Mouse (Mus musculus) adrenal gland, adult 18-20 months (tissue): ENCODE measurements around the gene Hoxc5. TPM values are rescaled to one million over a fixed set of nuclear protein-coding genes. Genes with fewer than 3 reads are reported as not detected.

Experiments used
- DNase-seq, 2 experiments: peaks; one replicate each; pipeline ENCODE4 v3.0.0; 2021 to 2022; ENCODE audit warnings: low spot score in 2 of 2
- microRNA-seq, 2 experiments: library from miRNA; unstranded; fragments of <30 nt; microRNA quantifications; one replicate each; pipeline ENCODE4 v1.2.0; 2021; ENCODE audit warnings: borderline number of aligned reads in 2 of 2
- total RNA-seq, 2 experiments: library from RNA; stranded (reverse); gene quantifications; 1 replicate in 1 of 2; 2 replicates in 1 of 2; pipeline ENCODE4 v1.2.3; 2021

Gene Hoxc5
- total RNA-seq, 2 experiments from 2014 or later = 7.0 to 7.5 TPM

GRCm38 (mm10) chr15:103065642-103066041, 98.4 kb downstream of the Hoxc5 start:
- DNase-seq = no peak

Small RNA genes lying within 50 kb of the gene (microRNA-seq; reads per million reads assigned to microRNA genes)
- gene Mir196a-2 (151 to 175 reads per million in 2 experiments), gene Mir615 (2,188 to 3,064 reads per million in 2 experiments)

Other genes starting within 250 kb of the Hoxc5 start
- gene Calcoco1, start 245.3 kb upstream of the Hoxc5 start, total RNA-seq = 100 to 1,000 TPM in 1 of 2 experiments, 10 to 100 TPM in 1; 95.4 to 106 TPM
- not detected for gene Hoxc13, start 46.3 kb upstream of the Hoxc5 start, total RNA-seq
- not detected for gene Hoxc12, start 30.7 kb upstream of the Hoxc5 start, total RNA-seq
- gene Hoxc11, start 13.0 kb upstream of the Hoxc5 start, total RNA-seq = not detected
- gene Hoxc10, start 647 bp upstream of the Hoxc5 start, total RNA-seq = under 1 TPM; 0.20 to 0.67 TPM
- gene Hoxc9, start 9.0 kb downstream of the Hoxc5 start, total RNA-seq = 1 to 10 TPM in 1 of 2 experiments, under 1 TPM in 1; 0.66 to 1.4 TPM
- 10 to 100 TPM; 30.8 to 34.8 TPM for gene Hoxc8, start 23.2 kb downstream of the Hoxc5 start, total RNA-seq
- gene Hoxc6, start 30.8 kb downstream of the Hoxc5 start, total RNA-seq = 10 to 100 TPM; 47.9 to 59.3 TPM
- gene Hoxc4, start 51.5 kb downstream of the Hoxc5 start, total RNA-seq = 1 to 10 TPM; 5.0 to 7.3 TPM
- gene Smug1, start 199.6 kb downstream of the Hoxc5 start, total RNA-seq = 10 to 100 TPM; 12.5 to 13.2 TPM